Mouse (Mus musculus): ENCODE data around the gene Dennd6a. TPM values are rescaled to one million over a fixed set of nuclear protein-coding genes. Genes with fewer than 3 reads are reported as not detected.

Dennd6a gene
- 26.1 TPM for total RNA-seq (2023)

DNA sequence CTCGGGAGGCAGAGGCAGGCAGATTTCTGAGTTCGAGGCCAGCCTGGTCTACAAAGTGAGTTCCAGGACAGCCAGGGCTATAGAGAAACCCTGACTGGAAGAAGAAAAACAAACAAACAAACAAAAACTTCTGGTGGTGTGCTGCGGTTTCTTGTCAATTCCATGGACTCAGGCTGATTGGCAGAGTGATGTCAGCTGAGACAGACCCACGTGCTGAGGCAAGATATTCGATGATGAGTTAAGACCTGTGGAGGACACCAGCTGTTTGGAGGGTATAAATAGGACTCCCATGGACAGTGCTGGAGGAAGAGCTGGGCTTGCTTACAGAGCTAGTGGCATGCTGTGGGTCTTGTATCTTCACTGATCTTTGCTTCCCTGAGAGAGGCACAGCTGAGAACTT lies at the start of gene Dennd6a:
TSS of gene Dennd6a (plus strand) at position 301 of the 400 bp plus-strand sequence.

DNA sequence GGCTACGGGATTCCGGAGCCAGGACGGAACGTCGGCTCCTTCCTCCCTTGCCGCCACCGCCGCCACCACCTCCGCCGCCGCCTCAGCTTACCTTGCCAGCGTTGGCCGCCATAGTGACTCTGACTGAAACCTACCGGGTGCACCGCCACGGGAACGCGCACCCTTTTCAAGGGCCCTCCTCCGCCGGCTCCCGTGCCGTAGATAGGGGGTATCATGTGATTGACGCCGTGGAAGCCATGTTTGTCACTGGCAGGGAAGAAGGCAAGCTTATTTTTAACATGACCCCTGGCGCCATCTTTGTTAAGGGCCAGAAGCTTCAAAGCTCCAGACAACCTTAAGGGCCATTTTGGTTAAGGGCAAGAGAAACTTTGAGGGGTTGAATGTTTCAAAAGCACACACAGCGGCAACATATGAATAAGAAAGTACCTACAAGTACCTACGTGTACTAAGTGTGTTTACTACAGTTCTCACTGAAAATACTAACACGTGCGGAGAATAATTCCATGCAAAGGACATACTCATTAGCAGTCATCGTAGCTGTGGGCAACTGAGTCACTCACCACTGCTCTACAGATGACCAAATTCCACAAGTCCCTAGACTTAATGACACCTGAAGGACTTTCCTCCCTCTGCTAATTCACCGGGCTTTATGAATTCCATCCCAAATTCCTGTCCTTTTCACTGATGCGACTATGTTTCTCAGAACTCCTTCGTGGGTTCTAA lies 38.7 kb upstream of the Dennd6a start, which contains the start of gene Slmap:
TSS of gene Slmap (minus strand) at position 175 of the 723 bp plus-strand sequence.

DNA sequence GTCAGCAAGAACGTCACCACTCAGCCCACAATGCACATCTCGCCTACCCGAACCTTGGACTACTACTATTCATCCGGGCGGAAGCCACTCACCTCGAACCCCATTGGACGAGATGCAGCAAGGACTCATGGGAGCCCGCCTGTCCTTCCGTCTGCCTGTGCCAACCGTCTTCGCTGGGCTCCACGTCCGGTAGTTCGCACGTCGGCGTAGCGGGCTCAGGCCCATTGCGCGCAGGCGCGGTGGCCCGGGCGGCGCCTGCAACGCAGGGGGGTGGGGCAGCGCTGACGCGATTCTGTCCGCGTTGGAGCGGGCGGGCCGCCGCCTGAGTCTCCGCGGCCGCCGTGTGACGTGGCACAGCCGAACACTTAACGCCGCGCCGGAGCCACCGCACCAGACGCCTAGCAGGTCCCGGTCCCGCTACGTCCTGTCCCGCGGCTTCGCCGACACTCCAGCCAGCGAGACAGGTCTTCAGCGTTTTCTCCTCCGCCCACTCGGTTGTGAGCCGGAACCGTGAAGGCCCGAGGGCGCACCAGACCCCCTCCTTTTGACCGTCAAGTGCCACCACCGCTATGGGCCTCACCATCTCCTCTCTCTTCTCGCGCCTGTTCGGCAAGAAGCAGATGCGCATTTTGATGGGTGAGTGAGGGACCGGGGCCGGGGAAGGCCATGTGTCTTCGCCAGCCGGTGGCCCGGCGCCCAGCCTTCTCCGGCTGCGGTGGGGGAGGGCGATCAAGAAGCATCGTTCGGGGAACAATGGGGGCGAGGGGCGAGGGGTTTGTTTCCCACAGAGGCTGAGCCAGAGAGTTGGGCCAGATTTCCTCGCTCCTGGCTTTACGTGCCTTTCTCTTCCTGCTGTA lies 64.4 kb downstream of the Dennd6a start, which contains the start of gene Arf4:
TSS of gene Arf4 (plus strand) at position 224 of the 857 bp plus-strand sequence.

DNA sequence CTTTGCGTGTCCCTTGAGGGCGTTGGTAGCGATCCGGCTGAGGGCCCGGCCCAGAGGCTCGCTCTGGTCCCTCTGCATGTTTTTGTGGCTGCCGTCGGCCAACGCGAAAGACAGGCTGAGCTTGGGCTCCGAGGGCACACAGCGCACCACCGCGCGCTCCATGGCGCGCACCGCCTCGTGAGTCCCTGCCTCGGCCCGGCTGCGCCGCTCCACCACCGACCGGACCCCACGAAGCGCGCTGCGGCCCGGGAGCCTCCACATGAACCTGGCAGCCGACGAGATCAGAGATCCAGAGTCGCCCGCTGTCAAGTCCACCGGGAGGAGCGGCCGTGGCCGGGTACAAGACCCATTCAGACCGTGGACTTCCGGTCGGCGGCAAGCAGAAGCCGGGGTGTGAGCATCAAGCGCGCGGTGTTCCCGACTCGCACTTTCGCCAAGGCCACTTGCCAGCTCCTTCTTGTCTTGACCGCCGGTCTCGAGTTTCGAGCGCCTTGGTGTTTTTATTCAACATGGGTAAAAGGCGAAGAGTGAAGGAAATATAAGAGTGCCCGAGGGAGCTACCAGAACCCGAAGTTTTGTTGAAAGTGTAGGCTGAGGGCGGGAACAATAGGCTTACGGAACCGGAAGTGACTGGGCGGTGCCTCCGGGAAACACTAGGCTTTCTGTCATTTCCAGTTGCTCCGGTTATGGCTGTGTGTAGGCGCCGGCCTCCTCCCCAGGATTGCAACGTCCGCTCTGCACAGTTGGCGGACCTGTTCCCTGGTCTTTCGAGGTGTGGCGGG lies 95.8 kb downstream of the Dennd6a start, which contains the start of gene Pde12:
TSS of gene Pde12 (minus strand) at position 592 of the 782 bp plus-strand sequence.

Other genes with a start within 250 kb of the Dennd6a start
- 67.2 TPM for gene Slmap, start 38.9 kb upstream of the Dennd6a start, total RNA-seq (2023)
- gene Arf4, start 64.2 kb downstream of the Dennd6a start, total RNA-seq (2023) = 200 TPM
- 14.0 TPM for gene Pde12, start 96.0 kb downstream of the Dennd6a start, total RNA-seq (2023)
- not detected for gene Dnah12, start 119.4 kb downstream of the Dennd6a start, total RNA-seq (2023)